Comparison of ENCODE assay signal across 14 mouse cellular contexts in the genomic region with DNA sequence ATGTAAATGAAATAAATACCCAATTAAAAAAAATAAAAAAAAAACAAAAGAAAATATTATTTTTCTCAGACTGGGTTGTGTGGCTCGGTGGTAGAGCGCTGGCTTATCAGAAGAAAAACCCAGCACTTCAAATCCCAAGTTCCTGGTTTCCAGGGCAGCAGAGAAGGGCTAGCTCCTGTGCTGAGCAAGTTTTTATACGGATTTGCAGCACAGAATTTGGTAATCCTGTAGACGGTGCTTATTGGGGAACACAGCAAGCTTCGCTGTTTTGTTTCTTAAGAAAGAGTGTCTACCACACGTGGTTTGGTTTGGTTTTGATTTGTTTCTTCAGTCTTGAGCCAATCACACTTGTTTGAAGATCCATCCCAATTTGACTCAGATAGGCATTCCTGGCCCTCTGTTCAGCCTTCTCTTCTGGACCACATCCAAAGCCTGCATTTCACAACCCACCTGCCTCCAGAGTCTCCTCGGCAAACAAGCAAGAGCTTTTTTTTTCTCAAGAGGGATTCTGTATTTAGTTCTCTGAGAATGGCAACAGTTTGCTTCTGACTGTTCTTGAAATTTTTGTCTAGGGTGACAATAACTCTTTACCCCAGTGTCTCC. TPM values are rescaled to one million over a fixed set of nuclear protein-coding genes. Genes with fewer than 3 reads are reported as not detected.
DNase-seq lines count a peak whose midpoint lies in the region; ATAC-seq and TF ChIP-seq lines count a peak whose summit lies in the region.
"Had no signal": no experiment of that assay in that cellular context is flagged by ENCODE, and none has a peak within 500 bp of the region (broad histone marks: within the 10 kb centered on the region; RNA-seq: fewer than 3 reads in every experiment).

No protein-coding gene starts in this region.

- no peak overlapping the region for H3K9ac ChIP-seq in forebrain, embryonic 12.5 days
- H3K9ac ChIP-seq: embryonic facial prominence, embryonic 13.5 days; limb, embryonic 12.5 days had no signal

- no peak for TF ChIP-seq CTCF in left cerebral cortex, adult 2 months (IDR thresholded peaks at IDR 0.05)
- TF ChIP-seq CTCF in kidney, adult 2 months (conservative IDR thresholded peaks at IDR 0.05; ENCODE audit: insufficient read depth, insufficient read length, low read depth, low read length): no peak

- intact Hi-C loops in left cerebral cortex, adult 2 months (cut with DNase I): no loop called here

- no peak overlapping the region for H3K4me3 ChIP-seq in left cerebral cortex, adult 2 months
- H3K4me3 ChIP-seq in forebrain, embryonic 12.5 days (replicated peaks): no peak overlapping the region
- H3K4me3 ChIP-seq in kidney, adult 2 months (ENCODE audit: insufficient read depth, low read depth, low read length): no peak overlapping the region
- H3K4me3 ChIP-seq: embryonic facial prominence, embryonic 13.5 days; limb, embryonic 12.5 days had no signal

- H3K9me3 ChIP-seq in forebrain, embryonic 12.5 days: no peaks in the 10 kb centered on the region
- H3K9me3 ChIP-seq: embryonic facial prominence, embryonic 13.5 days; limb, embryonic 12.5 days had no signal

- no peak overlapping the region for H3K27ac ChIP-seq in left cerebral cortex, adult 2 months
- no peak overlapping the region for H3K27ac ChIP-seq in forebrain, embryonic 12.5 days
- no peak overlapping the region for H3K27ac ChIP-seq in kidney, adult 2 months (ENCODE audit: insufficient read depth, low read depth, low read length)
- H3K27ac ChIP-seq: embryonic facial prominence, embryonic 13.5 days; limb, embryonic 12.5 days; macrophage had no signal

- DNase-seq in cerebellum, postnatal 10 days: peak; percentile 61 to 62
- DNase-seq in cerebellum, postnatal 4 days (ENCODE audit: low spot score in 2 of 2): no peak
- DNase-seq in left cerebral cortex, adult 2 months (ENCODE audit: extremely low spot score in 1 of 2, low spot score in 2 of 2): peak; percentile 14 to 24
- no peak for DNase-seq in left cerebral cortex, adult 11 months (ENCODE audit: low spot score)
- peak; percentile 73 for DNase-seq in adrenal gland, postnatal 10 days
- DNase-seq in lung, postnatal 14 days: peak; percentile 54
- DNase-seq in kidney, adult 2 months: no peak
- DNase-seq: cerebellum, adult 8-10 months; heart, postnatal 36 days; kidney, postnatal 4 days had no signal

- ATAC-seq in forebrain, embryonic 12.5 days (ENCODE audit: low FRiP score): no peak

- no peaks in the 10 kb centered on the region for H3K27me3 ChIP-seq in forebrain, embryonic 12.5 days
- H3K27me3 ChIP-seq in kidney, adult 2 months (replicated peaks; ENCODE audit: control insufficient read depth, insufficient read depth, low read length): no peaks in the 10 kb centered on the region
- H3K27me3 ChIP-seq: embryonic facial prominence, embryonic 13.5 days; limb, embryonic 12.5 days had no signal

- H3K36me3 ChIP-seq in forebrain, embryonic 12.5 days (replicated peaks): no peaks in the 10 kb centered on the region
- no peaks in the 10 kb centered on the region for H3K36me3 ChIP-seq in kidney, adult 2 months (ENCODE audit: control insufficient read depth, insufficient read depth, low read length)
- H3K36me3 ChIP-seq: embryonic facial prominence, embryonic 13.5 days; limb, embryonic 12.5 days had no signal

- H3K4me1 ChIP-seq in forebrain, embryonic 12.5 days: no peaks in the 10 kb centered on the region
- no peaks in the 10 kb centered on the region for H3K4me1 ChIP-seq in kidney, adult 2 months (ENCODE audit: control insufficient read depth, insufficient read depth, low read length)
- H3K4me1 ChIP-seq: embryonic facial prominence, embryonic 13.5 days; limb, embryonic 12.5 days had no signal

- no peak for TF ChIP-seq POLR2A in kidney, adult 2 months (IDR thresholded peaks at IDR 0.05; ENCODE audit: low read depth, low read length)

- 74% methylated on average over 7 of the region's 7 CpGs for WGBS in forebrain, embryonic 12.5 days
- WGBS in kidney, adult 2 months: 74% methylated on average over 7 of the region's 7 CpGs

- H3K4me2 ChIP-seq in forebrain, embryonic 12.5 days: no peak overlapping the region
- H3K4me2 ChIP-seq: embryonic facial prominence, embryonic 13.5 days; limb, embryonic 12.5 days had no signal

RNA-seq across cellular contexts. Expression of gene Pon2, which starts 11.4 kb away (rescaled TPM):
- total RNA-seq in left cerebral cortex, adult 2 months (2021): 10 to 100 TPM; 21.0 to 21.2 TPM
- 10 to 100 TPM; 25.4 to 28.6 TPM for total RNA-seq in adrenal gland, postnatal 10 days (2021)
- 33.8 and 36.9 TPM in 2 replicates for polyA plus RNA-seq in forebrain, embryonic 12.5 days (2016; fragmentation: Nextera tagmentation; extraction: Ambion mirVana)
- polyA plus RNA-seq in kidney, adult 2 months (2012; rRNA removed): 14.1 and 16.3 TPM in 2 replicates

RNA-seq across cellular contexts. Expression of gene Pon3, which starts 53.6 kb away (rescaled TPM):
- 1 to 10 TPM; 2.0 to 2.5 TPM for total RNA-seq in left cerebral cortex, adult 2 months (2021)
- 10 to 100 TPM; 90.8 to 93.3 TPM for total RNA-seq in adrenal gland, postnatal 10 days (2021)
- 3.3 and 3.7 TPM in 2 replicates for polyA plus RNA-seq in forebrain, embryonic 12.5 days (2016; fragmentation: Nextera tagmentation; extraction: Ambion mirVana)
- polyA plus RNA-seq in kidney, adult 2 months (2012; rRNA removed): 8.7 and 11.4 TPM in 2 replicates

Comparison
In these comparisons a context has a peak if more than half of its experiments do, and no peak if none do; other contexts are left out.
1. DNase-seq: peak in cerebellum, postnatal 10 days (2 of 2), left cerebral cortex, adult 2 months (2 of 2), adrenal gland, postnatal 10 days (single experiment) and lung, postnatal 14 days (single experiment); none in cerebellum, postnatal 4 days (0 of 2), left cerebral cortex, adult 11 months (single experiment) and kidney, adult 2 months (single experiment).
2. RNA of gene Pon3, which starts 53.6 kb away (total RNA-seq): 90.8 to 93.3 TPM in adrenal gland, postnatal 10 days; 2.0 to 2.5 TPM in left cerebral cortex, adult 2 months; every median in the first group is over 10 times any median in the second.